9 mouse cellular contexts compared by ENCODE assay signal in the genomic region with DNA sequence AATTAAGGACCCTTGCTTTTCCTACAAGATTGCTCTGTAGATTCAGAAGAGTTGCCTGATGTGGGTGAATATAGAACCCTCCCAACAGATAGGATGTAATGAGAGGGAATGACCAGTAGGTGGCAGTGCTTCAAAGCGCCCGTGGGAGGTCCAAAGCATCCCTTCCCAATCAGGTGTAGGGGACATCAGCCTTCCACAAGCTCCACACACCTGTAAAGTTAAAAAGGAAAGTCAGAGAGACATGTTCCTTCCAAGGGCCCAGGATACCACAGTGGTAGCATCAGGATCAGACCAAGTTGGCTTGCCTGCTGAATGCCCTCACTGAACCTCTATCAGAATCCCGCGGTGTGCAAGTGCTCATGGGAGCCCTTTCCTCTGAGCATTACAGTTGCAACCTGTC.
DNase-seq lines count a peak whose midpoint lies in the region; TF ChIP-seq lines count a peak whose summit lies in the region.
"Had no signal": no experiment of that assay in that cellular context is flagged by ENCODE, and none has a peak within 500 bp of the region (broad histone marks: within the 10 kb centered on the region; RNA-seq: fewer than 3 reads in every experiment).

No protein-coding gene starts in this region.

- intact Hi-C loops in heart, adult 2 months (cut with DNase I): loop anchor here (1.0 kb wide), 1 partner anchor 230 kb away; no protein-coding TSS in a partner anchor

- peak; percentile 92 for TF ChIP-seq CTCF in heart, adult 2 months (IDR thresholded peaks at IDR 0.05)
- TF ChIP-seq CTCF in bone marrow macrophage, adult 2 months (IDR thresholded peaks at IDR 0.05; ENCODE audit: low read depth, low read length): peak; percentile 88
- peak; percentile 81 for TF ChIP-seq CTCF in lung, adult 2 months (IDR thresholded peaks at IDR 0.05; ENCODE audit: insufficient read depth, low read length)

- no peaks in the 10 kb centered on the region for H3K9me3 ChIP-seq in heart, embryonic 10.5 days
- H3K9me3 ChIP-seq: liver, embryonic 13.5 days had no signal

- no peak overlapping the region for H3K9ac ChIP-seq in heart, adult 2 months (ENCODE audit: low read depth, low read length)
- H3K9ac ChIP-seq: liver, embryonic 13.5 days had no signal

- 0 out of 2 replicates have a peak, but pooled peaks have one; percentile 20 for TF ChIP-seq EP300 in heart, adult 2 months (IDR thresholded peaks at IDR 0.05; ENCODE audit: insufficient read depth, low read depth, low read length)

- no peak for TF ChIP-seq POLR2A in heart, adult 2 months (IDR thresholded peaks at IDR 0.05; ENCODE audit: insufficient read depth, low read depth, low read length)
- TF ChIP-seq POLR2A in bone marrow macrophage, adult 2 months (IDR thresholded peaks at IDR 0.05; ENCODE audit: borderline replicate concordance, low read depth, low read length): no peak
- TF ChIP-seq POLR2A in lung, adult 2 months (IDR thresholded peaks at IDR 0.05; ENCODE audit: borderline replicate concordance, extremely low read depth, low read depth, low read length): no peak

- no peaks in the 10 kb centered on the region for H3K27me3 ChIP-seq in heart, adult 2 months (ENCODE audit: control insufficient read depth, insufficient read depth, low read length)
- H3K27me3 ChIP-seq in heart, embryonic 10.5 days (ENCODE audit: insufficient read depth, poor library complexity, severe bottlenecking): peaks cover 20% of the 10 kb centered on the region
- H3K27me3 ChIP-seq: liver, embryonic 13.5 days had no signal

- H3K27ac ChIP-seq in heart, adult 2 months: no peak overlapping the region
- no peak overlapping the region for H3K27ac ChIP-seq in heart, embryonic 10.5 days
- no peak overlapping the region for H3K27ac ChIP-seq in bone marrow macrophage, adult 2 months (ENCODE audit: insufficient read depth, low read depth, low read length)
- H3K27ac ChIP-seq: liver, embryonic 13.5 days had no signal

- DNase-seq in heart, adult 2 months: peak; percentile 9 to 29
- DNase-seq in heart, embryonic 10.5 days (ENCODE audit: low spot score): no peak
- peak; percentile 30 for DNase-seq in CD4-positive helper T cell, adult 2 months (ENCODE audit: low read depth, low spot score)
- peak; percentile 48 for DNase-seq in heart, postnatal 4 days
- peak; percentile 13 for DNase-seq in lung, adult 2 months
- peak; percentile 8 for DNase-seq in retina, postnatal 7 days (ENCODE audit: low read depth, low spot score)
- no peak for DNase-seq in gastrocnemius, postnatal 4 days (ENCODE audit: low spot score in 2 of 2)
- DNase-seq: liver, embryonic 13.5 days had no signal

- H3K36me3 ChIP-seq in heart, adult 2 months (ENCODE audit: control insufficient read depth, insufficient read depth, low read length): no peaks in the 10 kb centered on the region
- H3K36me3 ChIP-seq in heart, embryonic 10.5 days: no peaks in the 10 kb centered on the region
- H3K36me3 ChIP-seq: liver, embryonic 13.5 days had no signal

- H3K79me2 ChIP-seq in heart, adult 2 months (replicated peaks; ENCODE audit: control insufficient read depth, insufficient read depth, low read length): no peaks in the 10 kb centered on the region

- 47% methylated on average over 4 of the region's 4 CpGs for WGBS in heart, adult 2 months
- 41% methylated on average over 4 of the region's 4 CpGs for WGBS in heart, embryonic 10.5 days
- WGBS in lung, adult 2 months: 42% methylated on average over 4 of the region's 4 CpGs

- H3K4me1 ChIP-seq in heart, adult 2 months (ENCODE audit: control insufficient read depth, insufficient read depth, low read length): no peaks in the 10 kb centered on the region
- 0 out of 2 replicates have a peak, but pooled peaks cover 3% of the 10 kb centered on the region for H3K4me1 ChIP-seq in heart, embryonic 10.5 days
- no peaks in the 10 kb centered on the region for H3K4me1 ChIP-seq in bone marrow macrophage, adult 2 months (ENCODE audit: control insufficient read depth, insufficient read depth, low read length)
- no peaks in the 10 kb centered on the region; the same call in 1 of the 2 replicates for H3K4me1 ChIP-seq in lung, adult 2 months (ENCODE audit: control insufficient read depth, insufficient read depth, low read length)
- H3K4me1 ChIP-seq: liver, embryonic 13.5 days had no signal

- no peak overlapping the region for H3K4me3 ChIP-seq in heart, adult 2 months
- no peak overlapping the region for H3K4me3 ChIP-seq in heart, embryonic 10.5 days
- no peak overlapping the region for H3K4me3 ChIP-seq in bone marrow macrophage, adult 2 months (ENCODE audit: insufficient read depth, low read length)
- no peak overlapping the region for H3K4me3 ChIP-seq in lung, adult 2 months (replicated peaks; ENCODE audit: extremely low read depth, low read depth, low read length)
- H3K4me3 ChIP-seq: liver, embryonic 13.5 days had no signal

Comparison
In these comparisons a context has a peak if more than half of its experiments do, and no peak if none do; other contexts are left out.
1. DNase-seq: peak in heart, adult 2 months (2 of 2), CD4-positive helper T cell, adult 2 months (single experiment), heart, postnatal 4 days (single experiment), lung, adult 2 months (single experiment) and retina, postnatal 7 days (single experiment); none in heart, embryonic 10.5 days (single experiment) and gastrocnemius, postnatal 4 days (0 of 2).
2. Peak in every context shown above with its lines, with median percentiles within 50 percentile points of each other: CTCF ChIP-seq.